Mouse (Mus musculus) MEL (cell line): ENCODE measurements at regions not wholly inside any gene's neighbourhood (a gene's known extent, or its start where the extent isn't known, plus 50 kb on each side); places are given as distances from the start of the nearest gene placed in this dataset.

Experiments
- DNase-seq: peaks from one replicate; pipeline ENCODE4 v3.0.0; 2011; ENCODE audit warnings: low read depth, low spot score
- H3K27ac ChIP-seq: 2 replicates; pipeline ENCODE4 v1.5.1; 2012; ENCODE audit warnings: low read depth, mild to moderate bottlenecking, control low read depth, low read length, moderate library complexity; ENCODE audit not compliant: control insufficient read depth
- H3K27me3 ChIP-seq, 2 experiments: fragments of 150-350 bp in 1 of 2; sonication (generic) in 1 of 2; 2 replicates each; pipeline ENCODE4 v1.6.1; 2012; ENCODE audit warnings: low read length in 2 of 2, mild to moderate bottlenecking in 2 of 2, improper control_type of control experiment in 1 of 2, moderate library complexity in 1 of 2; ENCODE audit not compliant: insufficient read depth in 2 of 2, control insufficient read depth in 1 of 2
- H3K36me3 ChIP-seq, 2 experiments: 2 replicates each; pipeline ENCODE4 v1.6.1; 2012 to 2014; ENCODE audit warnings: low read length in 2 of 2, improper control_type of control experiment in 1 of 2, inconsistent platforms in 1 of 2, mild to moderate bottlenecking in 1 of 2; ENCODE audit not compliant: insufficient read depth in 2 of 2, control insufficient read depth in 1 of 2
- H3K4me1 ChIP-seq, 2 experiments: fragments of 150-350 bp in 1 of 2; sonication (generic) in 1 of 2; 2 replicates each; pipeline ENCODE4 v1.6.1; 2012; ENCODE audit warnings: low read length in 2 of 2, improper control_type of control experiment in 1 of 2, mild to moderate bottlenecking in 1 of 2; ENCODE audit not compliant: insufficient read depth in 2 of 2, control insufficient read depth in 1 of 2
- H3K4me3 ChIP-seq, 2 experiments: fragments of 150-350 bp in 1 of 2; sonication (generic) in 1 of 2; 2 replicates each; pipeline ENCODE4 v1.5.1; 2012; ENCODE audit warnings: low read depth in 2 of 2, low read length in 2 of 2, mild to moderate bottlenecking in 2 of 2, moderate library complexity in 2 of 2, control low read depth in 1 of 2, improper control_type of control experiment in 1 of 2; ENCODE audit not compliant: control insufficient read depth in 1 of 2, insufficient read depth in 1 of 2
- H3K79me2 ChIP-seq: 2 replicates; pipeline ENCODE4 v1.6.1; 2012; ENCODE audit warnings: mild to moderate bottlenecking, low read length, moderate library complexity; ENCODE audit not compliant: control insufficient read depth, poor library complexity, insufficient read depth
- H3K9ac ChIP-seq: 2 replicates; pipeline ENCODE4 v1.6.1; 2012; ENCODE audit warnings: low read depth, mild to moderate bottlenecking, control low read depth, low read length, moderate library complexity; ENCODE audit not compliant: control insufficient read depth, poor library complexity, severe bottlenecking
- H3K9me3 ChIP-seq: fragments of 150-350 bp; sonication (generic); replicated peaks from 2 replicates; pipeline ENCODE4 v1.6.1; 2012; ENCODE audit warnings: mild to moderate bottlenecking, low read length, improper control_type of control experiment, moderate library complexity; ENCODE audit not compliant: insufficient read depth
- BHLHE40 ChIP-seq: IDR thresholded peaks from 2 replicates; pipeline ENCODE4 v1.6.1; 2012; ENCODE audit warnings: low read depth, mild to moderate bottlenecking, inconsistent platforms, low read length, improper control_type of control experiment, borderline replicate concordance
- CHD1 ChIP-seq: IDR thresholded peaks from 2 replicates; pipeline ENCODE4 v1.6.1; 2012; ENCODE audit warnings: low read depth, mild to moderate bottlenecking, inconsistent platforms, low read length, improper control_type of control experiment
- E2F4 ChIP-seq: IDR thresholded peaks from 2 replicates; pipeline ENCODE4 v1.6.1; 2011; ENCODE audit warnings: low read depth, low read length, improper control_type of control experiment, borderline replicate concordance
- ELF1 ChIP-seq: IDR thresholded peaks from 2 replicates; pipeline ENCODE4 v1.6.1; 2014; ENCODE audit warnings: low read depth, mild to moderate bottlenecking, inconsistent platforms, low read length, improper control_type of control experiment, moderate library complexity
- EP300 ChIP-seq, 2 experiments: IDR thresholded peaks; 2 replicates each; pipeline ENCODE4 v1.6.1; 2011; ENCODE audit warnings: improper control_type of control experiment in 2 of 2, low read length in 2 of 2, low read depth in 1 of 2, mild to moderate bottlenecking in 1 of 2
- GATA1 ChIP-seq: IDR thresholded peaks from 2 replicates; pipeline ENCODE4 v1.6.1; 2011; ENCODE audit warnings: low read depth, low read length, improper control_type of control experiment
- HCFC1 ChIP-seq: IDR thresholded peaks from 2 replicates; pipeline ENCODE4 v1.6.1; 2012; ENCODE audit warnings: low read depth, mild to moderate bottlenecking, inconsistent platforms, low read length, improper control_type of control experiment, moderate library complexity
- JUND ChIP-seq: IDR thresholded peaks from 2 replicates; pipeline ENCODE4 v1.6.1; 2011; ENCODE audit warnings: low read depth, mild to moderate bottlenecking, improper control_type of control experiment, low read length
- MAFK ChIP-seq: IDR thresholded peaks from 2 replicates; pipeline ENCODE4 v1.6.1; 2011; ENCODE audit warnings: low read depth, mild to moderate bottlenecking, low read length, improper control_type of control experiment, borderline replicate concordance
- MYB ChIP-seq: IDR thresholded peaks from 2 replicates; pipeline ENCODE4 v1.6.1; 2011; ENCODE audit warnings: mild to moderate bottlenecking, low read depth, low read length, improper control_type of control experiment
- MYC ChIP-seq: IDR thresholded peaks from 2 replicates; pipeline ENCODE4 v1.6.1; 2011; ENCODE audit warnings: low read depth, mild to moderate bottlenecking, low read length, improper control_type of control experiment, moderate library complexity
- NELFE ChIP-seq: IDR thresholded peaks from 2 replicates; pipeline ENCODE4 v1.6.1; 2011; ENCODE audit warnings: low read depth, low read length, improper control_type of control experiment
- POLR2AphosphoS2 ChIP-seq: IDR thresholded peaks from 2 replicates; pipeline ENCODE4 v1.6.1; 2011; ENCODE audit warnings: low read length, improper control_type of control experiment
- POLR2AphosphoS5 ChIP-seq: IDR thresholded peaks from 2 replicates; pipeline ENCODE4 v1.6.1; 2012; ENCODE audit warnings: low read depth, borderline replicate concordance, mild to moderate bottlenecking, inconsistent platforms, low read length, moderate library complexity, mixed read lengths
- SIN3A ChIP-seq: IDR thresholded peaks from 2 replicates; pipeline ENCODE4 v1.6.1; 2012; ENCODE audit warnings: low read length, improper control_type of control experiment, inconsistent platforms
- SMC3 ChIP-seq: IDR thresholded peaks from 2 replicates; pipeline ENCODE4 v1.6.1; 2011; ENCODE audit warnings: low read depth, low read length, improper control_type of control experiment
- TAL1 ChIP-seq: IDR thresholded peaks from 2 replicates; pipeline ENCODE4 v1.6.1; 2012; ENCODE audit warnings: mild to moderate bottlenecking, inconsistent platforms, low read length, moderate library complexity, mixed read lengths
- UBTF ChIP-seq: IDR thresholded peaks from 2 replicates; pipeline ENCODE4 v1.6.1; 2012; ENCODE audit warnings: low read depth, mild to moderate bottlenecking, inconsistent platforms, low read length, improper control_type of control experiment, moderate library complexity, borderline replicate concordance; ENCODE audit not compliant: insufficient read depth
- USF2 ChIP-seq, 2 experiments: IDR thresholded peaks; 2 replicates each; pipeline ENCODE4 v1.6.1; 2011 to 2012; ENCODE audit warnings: improper control_type of control experiment in 2 of 2, low read length in 2 of 2, borderline replicate concordance in 1 of 2, inconsistent platforms in 1 of 2, low read depth in 1 of 2, mild to moderate bottlenecking in 1 of 2; ENCODE audit not compliant: insufficient read depth in 1 of 2
- ZMIZ1 ChIP-seq: IDR thresholded peaks from 2 replicates; pipeline ENCODE4 v1.6.1; 2012; ENCODE audit warnings: low read depth, mild to moderate bottlenecking, inconsistent platforms, low read length, improper control_type of control experiment, moderate library complexity
- ZNF384 ChIP-seq: IDR thresholded peaks from 2 replicates; pipeline ENCODE4 v1.6.1; 2012; ENCODE audit warnings: low read depth, mild to moderate bottlenecking, inconsistent platforms, low read length, improper control_type of control experiment

DNA sequence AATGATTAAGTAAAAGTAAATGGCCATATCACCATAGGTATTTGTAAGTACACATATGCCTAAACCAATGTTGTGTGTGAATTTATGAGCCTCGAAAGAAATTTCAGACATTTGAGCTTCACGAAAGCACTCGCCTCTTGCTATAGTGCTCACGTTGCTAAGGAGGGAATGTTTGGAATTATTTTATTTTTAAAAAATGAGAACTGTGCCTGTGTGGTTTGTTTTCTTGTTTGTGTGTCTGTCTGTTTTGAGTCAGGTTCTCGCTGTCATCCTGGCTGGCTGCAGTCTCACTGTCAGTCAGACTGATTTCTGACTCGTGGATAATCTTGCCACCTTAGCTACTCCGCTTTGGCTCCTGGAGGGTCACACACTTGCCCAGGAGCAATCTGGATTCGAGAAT is 180.7 kb upstream of the Arglu1 start:
- no peak for TF ChIP-seq HCFC1
- no peak for TF ChIP-seq MAFK
- no peak for TF ChIP-seq NELFE
- TF ChIP-seq E2F4 = no peak
- TF ChIP-seq MYC = no peak
- TF ChIP-seq SIN3A = no peak
- no peak for TF ChIP-seq ZNF384
- no peak for TF ChIP-seq EP300 (IDR thresholded peaks at IDR 0.05; ENCODE audit: low read depth in 1 of 2, low read length in 2 of 2)
- TF ChIP-seq POLR2AphosphoS5 = no peak
- TF ChIP-seq GATA1 = no peak
- TF ChIP-seq ZMIZ1 = no peak
- no peak for TF ChIP-seq UBTF
- no peak for TF ChIP-seq MYB
- no peak for TF ChIP-seq USF2 (IDR thresholded peaks at IDR 0.05; ENCODE audit: borderline replicate concordance in 1 of 2, insufficient read depth in 1 of 2, low read depth in 1 of 2, low read length in 2 of 2)
- TF ChIP-seq SMC3 = no peak
- TF ChIP-seq BHLHE40 = no peak
- TF ChIP-seq POLR2AphosphoS2 = no peak
- TF ChIP-seq JUND = no peak
- no peak for TF ChIP-seq CHD1
- Histone ChIP-seq H3K9ac (no peak overlapping the region), H3K27ac (no peak overlapping the region), H3K4me1 (no peaks in the 10 kb centered on the region), H3K27me3 (no peaks in the 10 kb centered on the region), H3K9me3 (no peaks in the 10 kb centered on the region), H3K4me3 (no peak overlapping the region), H3K36me3 (no peaks in the 10 kb centered on the region), H3K79me2 (no peaks in the 10 kb centered on the region)
- DNase-seq = no peak

DNA sequence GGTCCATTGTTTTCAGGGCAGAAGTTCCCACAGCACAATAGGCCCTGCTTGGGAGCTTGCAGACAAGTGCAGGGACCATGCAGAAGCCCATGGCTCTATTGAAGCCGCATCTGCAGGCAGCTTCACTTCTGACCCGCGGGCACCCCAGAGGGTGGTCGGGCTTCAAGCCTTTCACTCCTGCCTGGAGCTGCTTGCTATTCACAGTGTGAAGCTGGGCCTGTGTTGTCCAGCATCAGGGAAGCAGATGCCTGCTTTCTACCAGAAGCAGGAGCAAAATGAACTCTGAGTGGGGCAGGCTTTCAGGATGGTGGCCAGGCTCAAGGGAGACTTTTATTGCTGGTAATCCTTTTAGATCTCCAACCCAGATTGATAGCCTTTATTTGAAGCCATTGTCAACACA is 180.2 kb upstream of the Arglu1 start:
- Histone ChIP-seq H3K4me3 (no peak overlapping the region), H3K27ac (no peak overlapping the region), H3K4me1 (no peaks in the 10 kb centered on the region), H3K27me3 (no peaks in the 10 kb centered on the region), H3K79me2 (no peaks in the 10 kb centered on the region), H3K9ac (no peak overlapping the region), H3K9me3 (no peaks in the 10 kb centered on the region), H3K36me3 (no peaks in the 10 kb centered on the region)
- no peak for TF ChIP-seq SIN3A
- no peak for TF ChIP-seq TAL1
- no peak for TF ChIP-seq ELF1
- no peak for DNase-seq
